Mouse (Mus musculus): Measurements from ENCODE around the gene Olfr1039. TPM values are rescaled to one million over a fixed set of nuclear protein-coding genes. Genes with fewer than 3 reads are reported as not detected.

Gene Olfr1039
- polyA plus RNA-seq, 1 experiment from 2014 or later = not detected

Other genes starting within 250 kb of the Olfr1039 start
- gene Olfr1024, start 230.9 kb downstream of the Olfr1039 start, polyA plus RNA-seq (2015; fragmentation: Nextera tagmentation; extraction: Ambion mirVana) = not detected in 2 replicates
- not detected in 2 replicates for gene Olfr1025-ps1, start 220.7 kb downstream of the Olfr1039 start, polyA plus RNA-seq (2015; fragmentation: Nextera tagmentation; extraction: Ambion mirVana)
- not detected in 2 replicates for gene Olfr1026, start 214.4 kb downstream of the Olfr1039 start, polyA plus RNA-seq (2015; fragmentation: Nextera tagmentation; extraction: Ambion mirVana)
- gene Olfr1028, start 185.5 kb downstream of the Olfr1039 start, polyA plus RNA-seq (2015; fragmentation: Nextera tagmentation; extraction: Ambion mirVana) = not detected in 2 replicates
- not detected in 2 replicates for gene Olfr1029, start 162.0 kb downstream of the Olfr1039 start, polyA plus RNA-seq (2015; fragmentation: Nextera tagmentation; extraction: Ambion mirVana)
- not detected in 2 replicates for gene Olfr1030, start 156.7 kb downstream of the Olfr1039 start, polyA plus RNA-seq (2015; fragmentation: Nextera tagmentation; extraction: Ambion mirVana)
- not detected in 2 replicates for gene Olfr1031, start 145.6 kb downstream of the Olfr1039 start, polyA plus RNA-seq (2015; fragmentation: Nextera tagmentation; extraction: Ambion mirVana)
- not detected in 2 replicates for gene Olfr1032, start 130.4 kb downstream of the Olfr1039 start, polyA plus RNA-seq (2015; fragmentation: Nextera tagmentation; extraction: Ambion mirVana)
- gene Olfr1033, start 115.3 kb downstream of the Olfr1039 start, polyA plus RNA-seq (2015; fragmentation: Nextera tagmentation; extraction: Ambion mirVana) = 3.1 and 4.9 TPM in 2 replicates
- 0.04 and 0.05 TPM in 2 replicates for gene Olfr1034, start 90.1 kb downstream of the Olfr1039 start, polyA plus RNA-seq (2015; fragmentation: Nextera tagmentation; extraction: Ambion mirVana)
- gene Olfr1036, start 61.9 kb downstream of the Olfr1039 start, polyA plus RNA-seq (2015; fragmentation: Nextera tagmentation; extraction: Ambion mirVana) = not detected in 2 replicates
- not detected in 2 replicates for gene Olfr1037, start 48.5 kb downstream of the Olfr1039 start, polyA plus RNA-seq (2015; fragmentation: Nextera tagmentation; extraction: Ambion mirVana)
- not detected in 2 replicates for gene Olfr1040, start 10.8 kb upstream of the Olfr1039 start, polyA plus RNA-seq (2015; fragmentation: Nextera tagmentation; extraction: Ambion mirVana)
- gene Olfr1042, start 25.9 kb upstream of the Olfr1039 start, polyA plus RNA-seq (2015; fragmentation: Nextera tagmentation; extraction: Ambion mirVana) = not detected in 2 replicates
- gene Olfr1043, start 31.6 kb upstream of the Olfr1039 start, polyA plus RNA-seq (2015; fragmentation: Nextera tagmentation; extraction: Ambion mirVana) = not detected in 2 replicates
- gene Olfr1044, start 41.9 kb upstream of the Olfr1039 start, polyA plus RNA-seq (2015; fragmentation: Nextera tagmentation; extraction: Ambion mirVana) = not detected in 2 replicates
- gene Olfr52, start 49.8 kb upstream of the Olfr1039 start, polyA plus RNA-seq (2015; fragmentation: Nextera tagmentation; extraction: Ambion mirVana) = not detected in 2 replicates
- gene Olfr1045, start 67.1 kb upstream of the Olfr1039 start, polyA plus RNA-seq (2015; fragmentation: Nextera tagmentation; extraction: Ambion mirVana) = not detected in 2 replicates
- not detected in 2 replicates for gene Olfr1046, start 83.4 kb upstream of the Olfr1039 start, polyA plus RNA-seq (2015; fragmentation: Nextera tagmentation; extraction: Ambion mirVana)
- not detected in 2 replicates for gene Olfr1047, start 95.5 kb upstream of the Olfr1039 start, polyA plus RNA-seq (2015; fragmentation: Nextera tagmentation; extraction: Ambion mirVana)
- not detected in 2 replicates for gene Olfr1048, start 104.4 kb upstream of the Olfr1039 start, polyA plus RNA-seq (2015; fragmentation: Nextera tagmentation; extraction: Ambion mirVana)
- not detected in 2 replicates for gene Olfr1049, start 122.4 kb upstream of the Olfr1039 start, polyA plus RNA-seq (2015; fragmentation: Nextera tagmentation; extraction: Ambion mirVana)
- gene Olfr1051, start 143.2 kb upstream of the Olfr1039 start, polyA plus RNA-seq (2015; fragmentation: Nextera tagmentation; extraction: Ambion mirVana) = not detected in 2 replicates
- not detected in 2 replicates for gene Olfr1052, start 156.5 kb upstream of the Olfr1039 start, polyA plus RNA-seq (2015; fragmentation: Nextera tagmentation; extraction: Ambion mirVana)
- gene Olfr1053, start 179.4 kb upstream of the Olfr1039 start, polyA plus RNA-seq (2015; fragmentation: Nextera tagmentation; extraction: Ambion mirVana) = not detected in 2 replicates
- not detected in 2 replicates for gene Olfr1054, start 199.5 kb upstream of the Olfr1039 start, polyA plus RNA-seq (2015; fragmentation: Nextera tagmentation; extraction: Ambion mirVana)
- gene Olfr1055, start 214.4 kb upstream of the Olfr1039 start, polyA plus RNA-seq (2015; fragmentation: Nextera tagmentation; extraction: Ambion mirVana) = not detected in 2 replicates
- not detected in 2 replicates for gene Olfr1056, start 226.5 kb upstream of the Olfr1039 start, polyA plus RNA-seq (2015; fragmentation: Nextera tagmentation; extraction: Ambion mirVana)
- gene Olfr1057, start 242.5 kb upstream of the Olfr1039 start, polyA plus RNA-seq (2015; fragmentation: Nextera tagmentation; extraction: Ambion mirVana) = not detected in 2 replicates